Mouse (Mus musculus): ENCODE measurements around the gene Hba-a2.
"Not testable (repeated sequence)": the region's sequence is repeated elsewhere in the genome, so short reads cannot be mapped to it uniquely, and the experiment has no call there.

DNA sequence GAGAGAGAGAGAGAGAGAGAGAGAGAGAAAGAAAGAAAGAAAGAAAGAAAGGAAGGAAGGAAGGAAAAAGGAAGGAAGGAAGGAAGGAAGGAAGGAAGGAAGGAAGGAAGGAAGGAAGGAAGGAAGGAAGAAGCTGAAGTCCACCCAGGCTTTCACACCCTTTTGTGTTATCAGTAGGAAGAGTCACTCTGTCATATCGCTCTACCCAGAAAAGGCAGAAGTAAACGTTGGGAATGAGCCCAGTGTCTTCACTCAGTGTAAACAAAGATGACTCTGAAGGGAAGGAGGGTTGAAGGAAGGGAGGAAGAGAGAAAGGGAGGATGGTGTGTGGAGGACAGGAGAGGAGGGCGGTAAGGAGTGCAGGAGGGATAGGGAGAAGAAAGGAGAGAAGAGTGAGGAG, 2.8 kb upstream of the Hba-a2 start:
- not testable (repeated sequence) for TF ChIP-seq CTCF (IDR thresholded peaks at IDR 0.05; ENCODE audit: low read depth)
- peak; percentile 82 for TF ChIP-seq EP300 (IDR thresholded peaks at IDR 0.05; ENCODE audit: low read depth)
